Comparison of ENCODE assay signal across 17 mouse cellular contexts in the genomic region with DNA sequence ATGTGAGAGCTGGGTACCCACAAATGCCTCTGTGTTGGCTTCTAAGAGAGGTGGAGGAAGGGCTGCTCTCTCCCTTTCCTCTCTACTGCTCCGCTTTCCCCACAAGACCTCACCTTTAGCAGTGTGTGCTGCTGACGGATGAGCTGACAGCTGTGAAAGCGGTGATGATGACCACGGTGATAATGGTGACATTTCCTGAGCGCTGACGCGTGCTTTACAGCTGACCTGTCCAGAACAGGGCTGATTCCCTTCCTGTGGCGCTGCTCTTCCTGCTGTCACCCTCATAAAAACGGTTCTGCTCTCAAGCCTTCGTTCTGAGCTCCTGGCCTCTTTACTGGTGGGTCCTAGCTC.
DNase-seq lines count a peak whose midpoint lies in the region; ATAC-seq and TF ChIP-seq lines count a peak whose summit lies in the region.
"Had no signal": no experiment of that assay in that cellular context is flagged by ENCODE, and none has a peak within 500 bp of the region (broad histone marks: within the 10 kb centered on the region; RNA-seq: fewer than 3 reads in every experiment).

No protein-coding gene starts in this region.

- H3K36me3 ChIP-seq in heart, embryonic 12.5 days, result no peaks in the 10 kb centered on the region
- no peaks in the 10 kb centered on the region for H3K36me3 ChIP-seq in midbrain, embryonic 15.5 days (replicated peaks)
- H3K36me3 ChIP-seq in midbrain, embryonic 11.5 days (ENCODE audit: control insufficient read depth, insufficient read depth, low read length), result no peaks in the 10 kb centered on the region
- H3K36me3 ChIP-seq in forebrain, embryonic 15.5 days, result no peaks in the 10 kb centered on the region
- H3K36me3 ChIP-seq in limb, embryonic 14.5 days (ENCODE audit: control insufficient read depth, insufficient read depth, low read length), result no peaks in the 10 kb centered on the region
- H3K36me3 ChIP-seq: embryonic facial prominence, embryonic 15.5 days; midbrain, embryonic 12.5 days had no signal

- intact Hi-C loops in heart, postnatal 10 days (cut with DNase I), result no loop called here

- no peak overlapping the region for H3K9ac ChIP-seq in heart, embryonic 12.5 days
- H3K9ac ChIP-seq in midbrain, embryonic 15.5 days, result no peak overlapping the region
- no peak overlapping the region for H3K9ac ChIP-seq in midbrain, embryonic 11.5 days (ENCODE audit: low read length)
- no peak overlapping the region for H3K9ac ChIP-seq in forebrain, embryonic 15.5 days (replicated peaks)
- no peak overlapping the region for H3K9ac ChIP-seq in limb, embryonic 14.5 days (ENCODE audit: low read depth, low read length, severe bottlenecking)
- H3K9ac ChIP-seq: embryonic facial prominence, embryonic 15.5 days; liver, embryonic 14.5 days; midbrain, embryonic 12.5 days had no signal

- no peak for TF ChIP-seq POLR2A in limb, embryonic 14.5 days (IDR thresholded peaks at IDR 0.05; ENCODE audit: borderline replicate concordance, extremely low read depth, insufficient read depth, insufficient read length)

- H3K27ac ChIP-seq in heart, embryonic 12.5 days (ENCODE audit: poor library complexity, severe bottlenecking), result 0 out of 2 replicates have a peak overlapping the region, but pooled peaks have one; percentile 10
- peak overlapping the region; percentile 41 for H3K27ac ChIP-seq in midbrain, embryonic 15.5 days
- no peak overlapping the region for H3K27ac ChIP-seq in midbrain, embryonic 11.5 days (ENCODE audit: low read depth, low read length)
- peak overlapping the region; percentile 60; the same call in 1 of the 2 replicates for H3K27ac ChIP-seq in forebrain, embryonic 15.5 days (replicated peaks)
- peak overlapping the region; percentile 48 for H3K27ac ChIP-seq in limb, embryonic 14.5 days (replicated peaks; ENCODE audit: low read depth, low read length)
- H3K27ac ChIP-seq: embryonic facial prominence, embryonic 15.5 days; liver, embryonic 14.5 days; midbrain, embryonic 12.5 days had no signal

- peaks cover 10% of the 10 kb centered on the region; the same call in 1 of the 2 replicates for H3K27me3 ChIP-seq in heart, embryonic 12.5 days (replicated peaks)
- H3K27me3 ChIP-seq in midbrain, embryonic 15.5 days (replicated peaks), result no peaks in the 10 kb centered on the region
- H3K27me3 ChIP-seq in midbrain, embryonic 11.5 days (ENCODE audit: control insufficient read depth, insufficient read depth, low read length), result no peaks in the 10 kb centered on the region
- H3K27me3 ChIP-seq in forebrain, embryonic 15.5 days, result no peaks in the 10 kb centered on the region
- H3K27me3 ChIP-seq in limb, embryonic 14.5 days (ENCODE audit: control insufficient read depth, insufficient read depth, low read length), result no peaks in the 10 kb centered on the region
- H3K27me3 ChIP-seq: embryonic facial prominence, embryonic 15.5 days; midbrain, embryonic 12.5 days had no signal

- H3K4me2 ChIP-seq in heart, embryonic 12.5 days, result peak overlapping the region; percentile 16
- no peak overlapping the region for H3K4me2 ChIP-seq in midbrain, embryonic 15.5 days
- H3K4me2 ChIP-seq in midbrain, embryonic 11.5 days, result no peak overlapping the region
- H3K4me2 ChIP-seq in forebrain, embryonic 15.5 days (replicated peaks), result no peak overlapping the region
- H3K4me2 ChIP-seq in limb, embryonic 14.5 days (replicated peaks; ENCODE audit: low read depth, low read length, severe bottlenecking), result 0 out of 2 replicates have a peak overlapping the region, but pooled peaks have one; percentile 5
- H3K4me2 ChIP-seq: embryonic facial prominence, embryonic 15.5 days; midbrain, embryonic 12.5 days had no signal

- 7% methylated on average over 10 of the region's 10 CpGs for whole genome bisulfite sequencing in heart, embryonic 12.5 days
- WGBS in midbrain, embryonic 15.5 days, result 73% methylated on average over 10 of the region's 10 CpGs
- 77% methylated on average over 10 of the region's 10 CpGs for WGBS in midbrain, embryonic 11.5 days
- 71% methylated on average over 10 of the region's 10 CpGs for WGBS in forebrain, embryonic 15.5 days
- WGBS in limb, embryonic 14.5 days, result 31% methylated on average over 10 of the region's 10 CpGs

- H3K4me1 ChIP-seq in heart, embryonic 12.5 days (replicated peaks), result peaks cover 27% of the 10 kb centered on the region
- peaks cover 19% of the 10 kb centered on the region; the same call in 1 of the 2 replicates for H3K4me1 ChIP-seq in midbrain, embryonic 15.5 days
- H3K4me1 ChIP-seq in midbrain, embryonic 11.5 days (ENCODE audit: control insufficient read depth, insufficient read depth, low read length), result no peaks in the 10 kb centered on the region
- peaks cover 14% of the 10 kb centered on the region for H3K4me1 ChIP-seq in forebrain, embryonic 15.5 days
- peaks cover 13% of the 10 kb centered on the region for H3K4me1 ChIP-seq in limb, embryonic 14.5 days (ENCODE audit: control insufficient read depth, insufficient read depth, low read length)

- ATAC-seq in heart, embryonic 12.5 days (ENCODE audit: insufficient number of reproducible peaks, low FRiP score), result peak; percentile 63; the same call in 1 of the 2 replicates
- ATAC-seq in midbrain, embryonic 15.5 days (replicated peaks), result peak; percentile 32; the same call in 1 of the 2 replicates
- no peak for ATAC-seq in midbrain, embryonic 11.5 days (ENCODE audit: low FRiP score)
- no peak for ATAC-seq in forebrain, embryonic 15.5 days (replicated peaks)
- no peak for ATAC-seq in limb, embryonic 14.5 days (ENCODE audit: low FRiP score, low read depth)
- no peak for ATAC-seq in activated CD4-positive, CD25-positive, alpha-beta regulatory T cell, adult 4 months
- ATAC-seq: lung, postnatal 0 days had no signal

- no peak overlapping the region for H3K4me3 ChIP-seq in heart, embryonic 12.5 days
- no peak overlapping the region for H3K4me3 ChIP-seq in midbrain, embryonic 15.5 days
- no peak overlapping the region for H3K4me3 ChIP-seq in midbrain, embryonic 11.5 days (ENCODE audit: low read depth, low read length)
- no peak overlapping the region for H3K4me3 ChIP-seq in forebrain, embryonic 15.5 days
- no peak overlapping the region for H3K4me3 ChIP-seq in limb, embryonic 14.5 days (replicated peaks; ENCODE audit: low read length)
- H3K4me3 ChIP-seq: embryonic facial prominence, embryonic 15.5 days; midbrain, embryonic 12.5 days had no signal

- H3K9me3 ChIP-seq in heart, embryonic 12.5 days (replicated peaks), result no peaks in the 10 kb centered on the region
- H3K9me3 ChIP-seq in midbrain, embryonic 15.5 days, result no peaks in the 10 kb centered on the region
- H3K9me3 ChIP-seq in midbrain, embryonic 11.5 days (ENCODE audit: control insufficient read depth, low read length), result no peaks in the 10 kb centered on the region
- no peaks in the 10 kb centered on the region for H3K9me3 ChIP-seq in forebrain, embryonic 15.5 days
- no peaks in the 10 kb centered on the region for H3K9me3 ChIP-seq in limb, embryonic 14.5 days (ENCODE audit: control insufficient read depth, low read length)
- H3K9me3 ChIP-seq: embryonic facial prominence, embryonic 15.5 days; midbrain, embryonic 12.5 days had no signal

- DNase-seq in heart, postnatal 10 days, result no peak
- no peak for DNase-seq in midbrain, embryonic 11.5 days (ENCODE audit: low spot score, missing footprints)
- DNase-seq in limb, embryonic 14.5 days (ENCODE audit: low spot score), result no peak
- no peak for DNase-seq in cerebellum, postnatal 10 days
- DNase-seq: cerebellum, adult 18-20 months; gastrocnemius, postnatal 25 days; kidney, adult 2 months; kidney, postnatal 36 days; thymus, postnatal 14 days had no signal

Comparison
In these comparisons a context has a peak if more than half of its experiments do, and no peak if none do; other contexts are left out.
1. ATAC-seq: peak in heart, embryonic 12.5 days (single experiment) and midbrain, embryonic 15.5 days (single experiment); none in midbrain, embryonic 11.5 days (single experiment), forebrain, embryonic 15.5 days (single experiment), limb, embryonic 14.5 days (single experiment) and activated CD4-positive, CD25-positive, alpha-beta regulatory T cell, adult 4 months (single experiment).
2. H3K4me2 ChIP-seq: peak in heart, embryonic 12.5 days (single experiment) and limb, embryonic 14.5 days (single experiment); none in midbrain, embryonic 15.5 days (single experiment), midbrain, embryonic 11.5 days (single experiment) and forebrain, embryonic 15.5 days (single experiment).